Mouse (Mus musculus) liver, embryonic 11.5 days (tissue): ENCODE data around the gene Atxn7l1. TPM values are rescaled to one million over a fixed set of nuclear protein-coding genes. Genes with fewer than 3 reads are reported as not detected.

Experiments
- ATAC-seq: fragments of 200-750 bp; cut with Nextera tagmentation; replicated peaks from 2 replicates; pipeline ENCODE4 v1.8.0; 2017; ENCODE audit warnings: moderate number of reproducible peaks, mild to moderate bottlenecking, moderate TSS enrichment, moderate library complexity; ENCODE audit not compliant: low FRiP score
- DNase-seq: peaks from one replicate; pipeline ENCODE4 v3.0.0-alpha.2; 2017; ENCODE audit warnings: low spot score
- H3K27ac ChIP-seq: fragments of 300-500 bp; sonication (generic); 2 replicates; pipeline ENCODE4 v1.5.1; 2014; ENCODE audit warnings: mild to moderate bottlenecking, low read depth, low read length, control low read depth
- H3K27me3 ChIP-seq: fragments of 300-500 bp; sonication (generic); replicated peaks from 2 replicates; pipeline ENCODE4 v1.6.1; 2014; ENCODE audit warnings: low read length, mixed read lengths; ENCODE audit not compliant: control insufficient read depth, insufficient read depth
- H3K36me3 ChIP-seq: fragments of 300-500 bp; sonication (generic); 2 replicates; pipeline ENCODE4 v1.6.1; 2014; ENCODE audit warnings: mild to moderate bottlenecking, low read length, moderate library complexity, mixed read lengths; ENCODE audit not compliant: control insufficient read depth, insufficient read depth
- H3K4me1 ChIP-seq: fragments of 300-500 bp; sonication (generic); replicated peaks from 2 replicates; pipeline ENCODE4 v1.6.1; 2014; ENCODE audit warnings: low read length, mixed read lengths; ENCODE audit not compliant: control insufficient read depth, insufficient read depth
- H3K4me2 ChIP-seq: fragments of 300-500 bp; sonication (generic); 2 replicates; pipeline ENCODE4 v1.6.1; 2014; ENCODE audit warnings: mild to moderate bottlenecking, control low read depth, moderate library complexity
- H3K4me3 ChIP-seq: fragments of 300-500 bp; sonication (generic); 2 replicates; pipeline ENCODE4 v1.5.1; 2014; ENCODE audit warnings: low read depth, low read length, control low read depth
- H3K9ac ChIP-seq: fragments of 300-500 bp; sonication (generic); 2 replicates; pipeline ENCODE4 v1.6.1; 2014; ENCODE audit warnings: low read depth, low read length, control low read depth
- H3K9me3 ChIP-seq: fragments of 300-500 bp; sonication (generic); 2 replicates; pipeline ENCODE4 v1.6.1; 2016; ENCODE audit warnings: low read length, inconsistent platforms, mixed read lengths; ENCODE audit not compliant: control insufficient read depth
- WGBS: fragments of 180-500 bp; shearing (Covaris S2); extraction: QIAGEN DNeasy Blood & Tissue Kit; methylation state at CpG from one replicate; pipeline ENCODE4 v1.1.7; 2014; 5-methylcytosine and 5-hydroxymethylcytosine counted together
- polyA plus RNA-seq: library from polyadenylated mRNA; unstranded; fragments of >200 nt; fragmentation: Nextera tagmentation; extraction: Ambion mirVana; gene quantifications from 2 replicates; pipeline ENCODE4 v1.2.1, GENCODE M21; 2014

The Atxn7l1 gene
- polyA plus RNA-seq, 1 experiment from 2014 or later = 28.9 TPM

GRCm38 (mm10) chr12:33139083-33139482, 8.4 kb upstream of the Atxn7l1 start:
- ATAC-seq = no peak
- DNase-seq = no peak
- no peak overlapping the region for H3K4me3 ChIP-seq
- WGBS = 66% methylated on average over 3 of the region's 3 CpGs
- no peaks in the 10 kb centered on the region for H3K9me3 ChIP-seq
- H3K4me1 ChIP-seq = no peaks in the 10 kb centered on the region
- no peak overlapping the region for H3K27ac ChIP-seq
- peaks cover 3% of the 10 kb centered on the region; the same call in 1 of the 2 replicates for H3K27me3 ChIP-seq
- H3K9ac ChIP-seq = no peak overlapping the region
- H3K36me3 ChIP-seq = no peaks in the 10 kb centered on the region
- no peak overlapping the region for H3K4me2 ChIP-seq

- H3K27me3 ChIP-seq = peaks cover 24% of the 10 kb centered on the region
- ATAC-seq (no peak), DNase-seq (no peak)
- no peak overlapping the region for H3K9ac ChIP-seq
- H3K27ac ChIP-seq = no peak overlapping the region
- no peak overlapping the region for H3K4me3 ChIP-seq
- no peak overlapping the region for H3K4me2 ChIP-seq
- no peaks in the 10 kb centered on the region for H3K36me3 ChIP-seq
- 74% methylated on average over 8 of the region's 8 CpGs for WGBS
- H3K4me1 ChIP-seq = peaks cover 4% of the 10 kb centered on the region
- H3K9me3 ChIP-seq = no peaks in the 10 kb centered on the region
Measured at GRCm38 (mm10) chr12:33144456-33144855, 3.0 kb upstream of the Atxn7l1 start.

GRCm38 (mm10) chr12:33146622-33147433, 665 bp upstream of the Atxn7l1 start:
- H3K36me3 ChIP-seq = no peaks in the 10 kb centered on the region
- H3K4me2 ChIP-seq = peak overlapping the region; percentile 82
- WGBS = 8% methylated on average over 29 of the region's 29 CpGs
- no peaks in the 10 kb centered on the region for H3K9me3 ChIP-seq
- DNase-seq (no peak), ATAC-seq (peak; percentile 35)
- no peak overlapping the region for H3K27ac ChIP-seq
- peaks cover 24% of the 10 kb centered on the region for H3K27me3 ChIP-seq
- H3K4me1 ChIP-seq = peaks cover 4% of the 10 kb centered on the region
- peak overlapping the region; percentile 53; the same call in 1 of the 2 replicates for H3K9ac ChIP-seq
- H3K4me3 ChIP-seq = peak overlapping the region; percentile 70

GRCm38 (mm10) chr12:33149544-33150190, 2.2 kb downstream of the Atxn7l1 start:
- Histone ChIP-seq H3K4me1 (peaks cover 21% of the 10 kb centered on the region), H3K27me3 (peaks cover 20% of the 10 kb centered on the region), H3K36me3 (no peaks in the 10 kb centered on the region), H3K4me2 (no peak overlapping the region), H3K27ac (no peak overlapping the region), H3K9me3 (no peaks in the 10 kb centered on the region), H3K9ac (no peak overlapping the region), H3K4me3 (no peak overlapping the region)
- no peak for ATAC-seq
- WGBS = 92% methylated on average over 16 of the region's 16 CpGs
- DNase-seq = no peak

- Histone ChIP-seq H3K4me2 (peak overlapping the region; percentile 43), H3K27me3 (no peaks in the 10 kb centered on the region), H3K4me1 (peaks cover 21% of the 10 kb centered on the region), H3K36me3 (no peaks in the 10 kb centered on the region), H3K9me3 (no peaks in the 10 kb centered on the region), H3K9ac (no peak overlapping the region), H3K27ac (peak overlapping the region; percentile 23; the same call in 1 of the 2 replicates), H3K4me3 (no peak overlapping the region)
- 47% methylated on average over 7 of the region's 7 CpGs for WGBS
- no peak for ATAC-seq
- DNase-seq = no peak
Measured at GRCm38 (mm10) chr12:33153131-33153530, 5.6 kb downstream of the Atxn7l1 start.

- Histone ChIP-seq H3K27ac (peak overlapping the region; percentile 47; the same call in 1 of the 2 replicates), H3K9me3 (no peaks in the 10 kb centered on the region), H3K9ac (no peak overlapping the region), H3K4me1 (peaks cover 18% of the 10 kb centered on the region), H3K36me3 (no peaks in the 10 kb centered on the region), H3K4me3 (no peak overlapping the region), H3K27me3 (no peaks in the 10 kb centered on the region), H3K4me2 (peak overlapping the region; percentile 43)
- DNase-seq = no peak
- 59% methylated on average over 3 of the region's 3 CpGs for WGBS
- ATAC-seq = peak; percentile 88
Measured at GRCm38 (mm10) chr12:33153850-33154249, 6.4 kb downstream of the Atxn7l1 start.

GRCm38 (mm10) chr12:33154732-33155131, 7.2 kb downstream of the Atxn7l1 start:
- Histone ChIP-seq H3K36me3 (no peaks in the 10 kb centered on the region), H3K27me3 (no peaks in the 10 kb centered on the region), H3K9ac (no peak overlapping the region), H3K4me3 (no peak overlapping the region), H3K9me3 (no peaks in the 10 kb centered on the region), H3K4me2 (no peak overlapping the region), H3K4me1 (peaks cover 17% of the 10 kb centered on the region), H3K27ac (no peak overlapping the region)
- 94% methylated on average over 3 of the region's 3 CpGs for WGBS
- DNase-seq (no peak), ATAC-seq (no peak)

GRCm38 (mm10) chr12:33156334-33157018, 9.0 kb downstream of the Atxn7l1 start:
- 87% methylated on average over 7 of the region's 7 CpGs for WGBS
- no peak overlapping the region for H3K9ac ChIP-seq
- H3K4me2 ChIP-seq = no peak overlapping the region
- no peaks in the 10 kb centered on the region for H3K27me3 ChIP-seq
- H3K4me3 ChIP-seq = no peak overlapping the region
- H3K36me3 ChIP-seq = no peaks in the 10 kb centered on the region
- peaks cover 17% of the 10 kb centered on the region for H3K4me1 ChIP-seq
- no peak for DNase-seq
- no peak overlapping the region for H3K27ac ChIP-seq
- ATAC-seq = no peak
- H3K9me3 ChIP-seq = no peaks in the 10 kb centered on the region
